Mouse (Mus musculus) CH12.LX (cell line): ENCODE measurements at regions not wholly inside any gene's neighbourhood (a gene's known extent, or its start where the extent isn't known, plus 50 kb on each side); places are given as distances from the start of the nearest gene placed in this dataset.

ENCODE experiments used
- DNase-seq: peaks from one replicate; pipeline ENCODE4 v3.0.0-alpha.2; 2013; ENCODE audit errors: extremely low read depth
- H3K27ac ChIP-seq: 2 replicates; pipeline ENCODE4 v1.5.1; 2012; ENCODE audit warnings: low read depth, mild to moderate bottlenecking, control low read depth, moderate library complexity; ENCODE audit not compliant: insufficient read depth
- H3K27me3 ChIP-seq: replicated peaks from 2 replicates; pipeline ENCODE3; 2012; ENCODE audit warnings: inconsistent platforms
- H3K36me3 ChIP-seq, 2 experiments: replicated peaks in 1 of 2; 2 replicates each; pipeline versions ENCODE3 to v1.6.1; 2012; ENCODE audit warnings: inconsistent platforms in 1 of 2, low read length in 1 of 2, mild to moderate bottlenecking in 1 of 2, mixed read lengths in 1 of 2, moderate library complexity in 1 of 2; ENCODE audit not compliant: control insufficient read depth in 1 of 2, insufficient read depth in 1 of 2
- H3K4me1 ChIP-seq, 2 experiments: 2 replicates each; pipeline ENCODE4 v1.6.1; 2012; ENCODE audit warnings: inconsistent platforms in 1 of 2, moderate library complexity in 1 of 2; ENCODE audit not compliant: insufficient read depth in 2 of 2, control insufficient read depth in 1 of 2
- H3K4me2 ChIP-seq: 2 replicates; pipeline ENCODE4 v1.6.1; 2012; ENCODE audit warnings: low read depth, mild to moderate bottlenecking, control low read depth; ENCODE audit not compliant: poor library complexity, insufficient read depth, severe bottlenecking
- H3K4me3 ChIP-seq, 3 experiments: fragments of 150-350 bp in 1 of 3; sonication (generic) in 1 of 3; replicated peaks in 1 of 3; 2 replicates each; pipeline versions ENCODE3 to v1.5.1; 2011 to 2012; ENCODE audit warnings: low read depth in 2 of 3, low read length in 2 of 3, mild to moderate bottlenecking in 2 of 3, moderate library complexity in 2 of 3, control low read depth in 1 of 3, improper control_type of control experiment in 1 of 3, inconsistent platforms in 1 of 3, mixed read lengths in 1 of 3; ENCODE audit not compliant: poor library complexity in 1 of 3
- H3K79me2 ChIP-seq: replicated peaks from 2 replicates; pipeline ENCODE4 v1.6.1; 2012; ENCODE audit warnings: mild to moderate bottlenecking, moderate library complexity; ENCODE audit not compliant: control insufficient read depth, poor library complexity, insufficient read depth, severe bottlenecking; ENCODE audit errors: extremely low read depth
- H3K9ac ChIP-seq: 2 replicates; pipeline ENCODE4 v1.6.1; 2012; ENCODE audit warnings: low read depth, mild to moderate bottlenecking, control low read depth, moderate library complexity; ENCODE audit not compliant: insufficient read depth
- H3K9me3 ChIP-seq: replicated peaks from 2 replicates; pipeline ENCODE3; 2012; ENCODE audit warnings: low read length, inconsistent platforms, mixed read lengths
- CHD2 ChIP-seq: IDR thresholded peaks from 2 replicates; pipeline ENCODE4 v1.6.1; 2011; ENCODE audit warnings: low read length, improper control_type of control experiment
- ETS1 ChIP-seq: conservative IDR thresholded peaks from 2 replicates; pipeline ENCODE4 v1.6.1; 2012; ENCODE audit warnings: low read depth, mild to moderate bottlenecking, inconsistent platforms, low read length, improper control_type of control experiment, moderate library complexity
- HCFC1 ChIP-seq: IDR thresholded peaks from 2 replicates; pipeline ENCODE4 v1.6.1; 2012; ENCODE audit warnings: low read depth, mild to moderate bottlenecking, inconsistent platforms, low read length, improper control_type of control experiment
- JUN ChIP-seq: IDR thresholded peaks from 2 replicates; pipeline ENCODE4 v1.6.1; 2011; ENCODE audit warnings: low read depth, mild to moderate bottlenecking, low read length, improper control_type of control experiment, moderate library complexity; ENCODE audit not compliant: insufficient read depth
- MAFK ChIP-seq: IDR thresholded peaks from 2 replicates; pipeline ENCODE4 v1.6.1; 2011; ENCODE audit warnings: low read length, improper control_type of control experiment; ENCODE audit not compliant: insufficient replicate concordance
- MEF2A ChIP-seq: IDR thresholded peaks from 2 replicates; pipeline ENCODE4 v1.6.1; 2014; ENCODE audit warnings: low read depth, mild to moderate bottlenecking, inconsistent platforms, low read length, improper control_type of control experiment, borderline replicate concordance
- MXI1 ChIP-seq: IDR thresholded peaks from 2 replicates; pipeline ENCODE4 v1.6.1; 2011; ENCODE audit warnings: mild to moderate bottlenecking, low read depth, low read length, improper control_type of control experiment
- MYC ChIP-seq: IDR thresholded peaks from 2 replicates; pipeline ENCODE4 v1.6.1; 2011; ENCODE audit warnings: low read depth, mild to moderate bottlenecking, improper control_type of control experiment, low read length
- PAX5 ChIP-seq: IDR thresholded peaks from 2 replicates; pipeline ENCODE4 v1.6.1; 2012; ENCODE audit warnings: low read length, inconsistent platforms, mixed read lengths
- RAD21 ChIP-seq: IDR thresholded peaks from 2 replicates; pipeline ENCODE4 v1.6.1; 2011; ENCODE audit warnings: low read depth, mild to moderate bottlenecking, low read length, improper control_type of control experiment, moderate library complexity
- RCOR1 ChIP-seq: conservative IDR thresholded peaks from 2 replicates; pipeline ENCODE4 v1.6.1; 2012; ENCODE audit warnings: low read depth, mild to moderate bottlenecking, inconsistent platforms, low read length, improper control_type of control experiment
- SMC3 ChIP-seq: IDR thresholded peaks from 2 replicates; pipeline ENCODE4 v1.6.1; 2011; ENCODE audit warnings: low read depth, low read length, improper control_type of control experiment
- ZKSCAN1 ChIP-seq: IDR thresholded peaks from 2 replicates; pipeline ENCODE4 v1.6.1; 2012; ENCODE audit warnings: low read depth, inconsistent platforms, low read length, improper control_type of control experiment, borderline replicate concordance
- ZMIZ1 ChIP-seq: IDR thresholded peaks from 2 replicates; pipeline ENCODE4 v1.6.1; 2012; ENCODE audit warnings: low read depth, mild to moderate bottlenecking, inconsistent platforms, low read length, improper control_type of control experiment
- dilution Hi-C: fragments of 300-500 bp; cut with MboI; formaldehyde crosslinking; loops from 2 replicates; pipeline ENCODE4 v1.14.3; 2020; ENCODE audit warnings: low sequenced_read_pairs; ENCODE audit not compliant: extremely low pct_unique_long_range_greater_than_20kb, extremely low pct_ligation_motif_present
- in situ Hi-C: fragments of 300-500 bp; cut with MboI; formaldehyde crosslinking; loops from 3 replicates; pipeline ENCODE4 v1.14.3; 2019; ENCODE audit warnings: low sequenced_read_pairs, low pct_ligation_motif_present, low pct_unique_long_range_greater_than_20kb, mixed read lengths

DNA sequence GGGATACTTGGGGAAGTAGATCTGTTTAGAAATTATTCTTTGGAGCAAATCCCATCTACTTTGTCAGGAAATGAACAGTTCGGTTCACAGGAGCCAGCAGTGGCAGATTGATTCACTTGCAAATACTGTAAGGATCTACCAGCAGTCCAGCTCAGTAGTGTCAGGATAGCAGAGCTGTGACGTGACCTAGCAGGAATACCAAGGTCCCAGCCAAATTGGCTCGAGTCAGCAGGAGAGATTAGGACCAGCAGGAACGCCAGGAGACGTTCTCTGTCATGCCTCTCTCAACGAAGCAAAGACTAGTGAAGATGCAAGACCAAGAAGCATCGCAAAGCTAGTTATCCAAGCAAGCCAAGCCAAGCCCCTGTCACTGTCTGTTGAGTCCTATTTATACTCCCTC is 210.2 kb upstream of the Atp6ap2 start:
- H3K9ac ChIP-seq, result no peak overlapping the region
- no peak overlapping the region for H3K27ac ChIP-seq
- H3K4me2 ChIP-seq, result no peak overlapping the region
- no peaks in the 10 kb centered on the region; a peak in 1 of 4 replicates for H3K4me1 ChIP-seq
- H3K9me3 ChIP-seq, result no peaks in the 10 kb centered on the region
- in situ Hi-C loops, result no loop called here
- H3K27me3 ChIP-seq, result no peaks in the 10 kb centered on the region
- no peaks in the 10 kb centered on the region for H3K36me3 ChIP-seq
- H3K4me3 ChIP-seq, result no peak overlapping the region
- no peaks in the 10 kb centered on the region for H3K79me2 ChIP-seq
- dilution Hi-C loops, result no loop called here
- TF ChIP-seq RAD21 (no peak), MXI1 (no peak)
- TF ChIP-seq, all 38 proteins: peak for 0
- no peak for DNase-seq

DNA sequence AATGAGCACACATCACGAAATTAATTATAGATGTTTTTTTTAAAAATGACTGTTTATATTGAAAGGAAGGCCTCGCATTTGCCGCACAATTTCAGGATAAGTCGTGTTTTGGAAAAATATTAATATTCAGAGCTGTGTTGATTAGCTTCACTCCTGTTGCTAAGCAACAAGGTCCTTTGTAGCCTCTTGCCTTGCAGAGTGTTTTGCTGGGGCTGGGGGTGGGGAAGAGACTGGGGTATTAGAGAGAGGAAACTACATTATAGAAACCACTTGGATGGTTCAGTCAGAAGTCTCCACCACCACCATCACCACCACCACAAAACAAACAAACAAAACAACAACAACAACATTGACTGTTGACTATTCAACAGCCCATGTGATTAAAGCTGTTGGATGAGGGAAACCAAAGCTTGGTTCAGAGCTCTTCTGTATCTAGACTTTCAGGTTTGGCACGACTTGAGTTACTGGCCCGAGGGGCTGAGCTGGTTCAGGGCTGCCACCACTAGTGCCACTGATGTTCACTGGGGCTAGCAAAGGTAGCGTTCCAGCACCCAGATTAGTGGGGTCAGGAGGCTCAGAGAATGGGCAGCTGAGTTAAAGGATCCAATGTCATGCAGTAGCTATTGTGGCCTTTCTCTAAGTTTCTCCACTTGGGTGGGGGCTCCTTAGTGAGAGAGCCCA is 195.3 kb upstream of the Atp6ap2 start:
- no peak for DNase-seq
- dilution Hi-C loops, result no loop called here
- in situ Hi-C loops, result no loop called here
- Histone ChIP-seq H3K27me3 (no peaks in the 10 kb centered on the region), H3K27ac (no peak overlapping the region), H3K36me3 (no peaks in the 10 kb centered on the region), H3K79me2 (no peaks in the 10 kb centered on the region), H3K4me3 (no peak overlapping the region), H3K9ac (no peak overlapping the region), H3K4me2 (no peak overlapping the region), H3K9me3 (no peaks in the 10 kb centered on the region), H3K4me1 (no peaks in the 10 kb centered on the region)
- no peak for TF ChIP-seq SMC3

DNA sequence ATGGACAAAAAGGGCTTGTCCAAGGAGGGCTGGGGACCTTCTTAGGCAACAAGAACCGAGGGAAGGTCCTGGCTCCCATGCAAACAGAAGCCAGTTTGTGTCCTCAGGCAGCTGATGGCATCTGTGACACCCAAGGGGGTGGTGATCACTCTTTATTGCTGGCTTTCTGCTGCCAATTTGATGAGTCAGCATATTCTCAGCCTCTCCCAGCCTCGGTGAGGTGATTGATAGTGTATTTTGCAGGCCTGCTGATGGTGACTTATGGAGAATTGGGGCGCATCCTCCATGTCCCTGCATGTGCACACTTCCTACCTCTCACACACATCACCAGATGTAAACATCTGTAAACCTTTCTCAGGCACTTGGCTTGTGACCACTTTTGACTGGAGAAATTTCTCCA is 178.3 kb upstream of the Atp6ap2 start:
- no peaks in the 10 kb centered on the region for H3K79me2 ChIP-seq
- no peaks in the 10 kb centered on the region for H3K27me3 ChIP-seq
- DNase-seq, result no peak
- no peak overlapping the region for H3K27ac ChIP-seq
- H3K4me3 ChIP-seq, result no peak overlapping the region
- in situ Hi-C loops (no loop called here), dilution Hi-C loops (no loop called here)
- TF ChIP-seq MAFK (peak; percentile 84), MYC (no peak)
- H3K4me2 ChIP-seq, result no peak overlapping the region
- no peaks in the 10 kb centered on the region for H3K36me3 ChIP-seq
- no peak overlapping the region for H3K9ac ChIP-seq
- no peaks in the 10 kb centered on the region for H3K4me1 ChIP-seq
- H3K9me3 ChIP-seq, result no peaks in the 10 kb centered on the region

DNA sequence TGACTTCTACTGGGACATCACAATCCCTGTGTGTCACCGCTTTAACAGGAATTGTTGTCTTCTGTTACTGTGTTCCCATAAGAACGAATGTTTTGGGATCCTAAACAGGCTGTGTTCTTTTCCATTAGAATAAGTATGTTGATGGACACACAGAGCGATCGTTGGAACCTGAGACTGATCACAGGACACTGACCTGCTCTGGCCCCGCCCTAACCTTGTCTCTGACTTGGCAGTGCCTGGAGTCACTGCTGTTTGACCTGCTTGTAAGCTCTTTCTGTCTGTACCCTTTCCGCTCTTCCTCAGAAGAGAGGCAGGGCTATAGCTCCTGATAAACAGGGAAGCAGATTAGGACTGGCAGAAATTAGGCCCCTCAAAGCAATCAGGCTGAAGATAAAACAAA is 162.0 kb upstream of the Atp6ap2 start:
- Histone ChIP-seq H3K4me2 (no peak overlapping the region), H3K4me1 (no peaks in the 10 kb centered on the region), H3K27ac (no peak overlapping the region), H3K27me3 (no peaks in the 10 kb centered on the region), H3K4me3 (no peak overlapping the region), H3K9ac (no peak overlapping the region), H3K9me3 (no peaks in the 10 kb centered on the region), H3K36me3 (no peaks in the 10 kb centered on the region), H3K79me2 (no peaks in the 10 kb centered on the region)
- TF ChIP-seq MEF2A (no peak), ETS1 (no peak), MXI1 (no peak), PAX5 (no peak), ZKSCAN1 (no peak), HCFC1 (no peak), CHD2 (no peak), ZMIZ1 (no peak), JUN (no peak), RCOR1 (no peak), SMC3 (no peak), RAD21 (no peak)
- dilution Hi-C loops, result no loop called here
- no peak for DNase-seq
- in situ Hi-C loops, result no loop called here
